Mouse (Mus musculus) hindbrain, embryonic 16.5 days (tissue): ENCODE data around the gene Elmsan1. TPM values are rescaled to one million over a fixed set of nuclear protein-coding genes. Genes with fewer than 3 reads are reported as not detected.
A peak's percentile ranks its signal among the peaks of the same experiment; 100 is the strongest.

Source experiments
- ATAC-seq: fragments of 200-750 bp; cut with Nextera tagmentation; 2 replicates; pipeline ENCODE4 v1.8.0; 2017; ENCODE audit warnings: moderate TSS enrichment, moderate library complexity
- H3K27ac ChIP-seq: fragments of 300-500 bp; sonication (generic); 2 replicates; pipeline ENCODE4 v1.5.1; 2014; ENCODE audit warnings: low read depth, mild to moderate bottlenecking, control low read depth, low read length, moderate library complexity
- H3K27me3 ChIP-seq: fragments of 300-500 bp; sonication (generic); replicated peaks from 2 replicates; pipeline ENCODE4 v1.6.1; 2014; ENCODE audit warnings: low read length; ENCODE audit not compliant: control insufficient read depth, insufficient read depth
- H3K36me3 ChIP-seq: fragments of 300-500 bp; sonication (generic); 2 replicates; pipeline ENCODE4 v1.6.1; 2014; ENCODE audit warnings: mild to moderate bottlenecking, low read length, moderate library complexity, mixed read lengths; ENCODE audit not compliant: control insufficient read depth, insufficient read depth
- H3K4me1 ChIP-seq: fragments of 300-500 bp; sonication (generic); 2 replicates; pipeline ENCODE4 v1.6.1; 2014; ENCODE audit warnings: low read depth, low read length; ENCODE audit not compliant: control insufficient read depth, insufficient read depth
- H3K4me2 ChIP-seq: fragments of 300-500 bp; sonication (generic); 2 replicates; pipeline ENCODE4 v1.6.1; 2014; ENCODE audit warnings: mild to moderate bottlenecking, low read length, control low read depth, moderate library complexity
- H3K4me3 ChIP-seq: fragments of 300-500 bp; sonication (generic); 2 replicates; pipeline ENCODE4 v1.5.1; 2014; ENCODE audit warnings: mild to moderate bottlenecking, low read length, control low read depth, moderate library complexity
- H3K9ac ChIP-seq: fragments of 300-500 bp; sonication (generic); 2 replicates; pipeline ENCODE4 v1.6.1; 2014; ENCODE audit warnings: low read depth, mild to moderate bottlenecking, control low read depth, low read length, moderate library complexity
- H3K9me3 ChIP-seq: fragments of 300-500 bp; sonication (generic); 2 replicates; pipeline ENCODE4 v1.6.1; 2014; ENCODE audit warnings: mild to moderate bottlenecking, low read length, moderate library complexity; ENCODE audit not compliant: control insufficient read depth
- WGBS: fragments of 180-500 bp; shearing (Covaris S2); extraction: QIAGEN DNeasy Blood & Tissue Kit; methylation state at CpG from one replicate; pipeline ENCODE4 v1.1.7; 2014; 5-methylcytosine and 5-hydroxymethylcytosine counted together
- polyA plus RNA-seq: library from polyadenylated mRNA; unstranded; fragments of >200 nt; fragmentation: Nextera tagmentation; extraction: Ambion mirVana; gene quantifications from 2 replicates; pipeline ENCODE4 v1.2.1, GENCODE M21; 2015

Gene Elmsan1
- polyA plus RNA-seq, 1 experiment from 2014 or later: 3.1 TPM

DNA sequence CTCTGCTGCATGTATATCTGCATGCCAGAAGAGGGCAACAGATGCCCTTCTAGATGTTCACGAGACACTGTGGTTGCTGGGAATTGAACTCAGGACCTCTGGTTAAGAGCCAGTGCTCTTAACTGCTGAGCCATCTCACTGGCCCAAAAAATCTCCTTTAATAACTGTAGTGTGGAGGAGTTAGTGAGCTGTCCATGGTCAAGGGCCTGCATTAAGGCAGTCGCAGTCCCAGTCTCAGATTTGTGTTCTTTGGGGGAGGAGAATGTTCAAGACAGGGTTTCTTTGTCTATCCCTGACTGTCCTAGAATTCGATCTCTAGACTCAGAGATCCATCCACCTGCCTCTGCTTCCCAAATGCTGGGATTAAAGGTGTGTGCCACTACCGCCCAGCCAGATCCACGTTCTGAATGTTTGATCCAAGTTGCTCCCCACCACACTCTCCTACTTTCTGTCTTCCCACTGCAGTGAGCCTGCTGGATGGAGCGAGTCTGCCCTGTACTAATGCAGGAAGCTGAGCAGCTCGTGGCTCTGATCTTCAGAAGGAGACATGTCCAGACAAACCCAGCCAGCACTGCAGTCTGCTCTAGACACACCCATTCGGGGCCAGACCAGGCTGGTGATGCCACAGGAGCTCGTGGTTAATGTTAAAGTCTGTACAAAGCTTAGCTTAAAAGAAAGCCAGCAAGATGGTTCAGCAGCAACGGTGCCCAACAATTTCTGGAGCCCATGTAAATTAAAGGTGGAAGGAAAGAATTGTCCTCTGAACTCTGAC is 17.5 kb upstream of the Elmsan1 start:
- Histone ChIP-seq H3K4me2 (no peak overlapping the region), H3K36me3 (no peaks in the 10 kb centered on the region), H3K4me3 (no peak overlapping the region), H3K9ac (no peak overlapping the region), H3K27ac (no peak overlapping the region), H3K27me3 (no peaks in the 10 kb centered on the region), H3K4me1 (no peaks in the 10 kb centered on the region), H3K9me3 (no peaks in the 10 kb centered on the region)
- ATAC-seq: no peak
- 87% methylated on average over 10 of the region's 10 CpGs for WGBS

DNA sequence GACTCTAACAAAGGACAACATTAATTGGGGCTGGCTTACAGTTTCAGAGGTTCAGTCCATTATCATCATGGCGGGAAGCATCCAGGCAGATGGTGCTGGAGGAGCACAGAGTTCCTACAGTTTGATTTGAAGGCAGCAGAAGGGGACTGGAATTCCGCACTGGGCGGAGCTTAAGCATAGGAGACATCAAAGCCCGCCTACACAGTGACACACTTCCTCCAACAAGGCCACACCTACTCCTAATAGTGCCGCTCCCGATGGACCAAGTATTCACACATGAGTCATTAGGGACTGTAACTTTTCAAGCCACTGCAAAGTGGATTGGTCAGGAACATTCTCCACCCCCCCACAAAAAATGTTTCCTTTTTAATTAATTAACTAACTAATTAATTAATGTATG is 16.9 kb upstream of the Elmsan1 start:
- Histone ChIP-seq H3K9me3 (no peaks in the 10 kb centered on the region), H3K36me3 (no peaks in the 10 kb centered on the region), H3K4me1 (no peaks in the 10 kb centered on the region), H3K4me3 (no peak overlapping the region), H3K27me3 (no peaks in the 10 kb centered on the region), H3K4me2 (no peak overlapping the region), H3K27ac (no peak overlapping the region), H3K9ac (no peak overlapping the region)
- WGBS: 96% methylated on average over 6 of the region's 6 CpGs
- ATAC-seq: no peak

DNA sequence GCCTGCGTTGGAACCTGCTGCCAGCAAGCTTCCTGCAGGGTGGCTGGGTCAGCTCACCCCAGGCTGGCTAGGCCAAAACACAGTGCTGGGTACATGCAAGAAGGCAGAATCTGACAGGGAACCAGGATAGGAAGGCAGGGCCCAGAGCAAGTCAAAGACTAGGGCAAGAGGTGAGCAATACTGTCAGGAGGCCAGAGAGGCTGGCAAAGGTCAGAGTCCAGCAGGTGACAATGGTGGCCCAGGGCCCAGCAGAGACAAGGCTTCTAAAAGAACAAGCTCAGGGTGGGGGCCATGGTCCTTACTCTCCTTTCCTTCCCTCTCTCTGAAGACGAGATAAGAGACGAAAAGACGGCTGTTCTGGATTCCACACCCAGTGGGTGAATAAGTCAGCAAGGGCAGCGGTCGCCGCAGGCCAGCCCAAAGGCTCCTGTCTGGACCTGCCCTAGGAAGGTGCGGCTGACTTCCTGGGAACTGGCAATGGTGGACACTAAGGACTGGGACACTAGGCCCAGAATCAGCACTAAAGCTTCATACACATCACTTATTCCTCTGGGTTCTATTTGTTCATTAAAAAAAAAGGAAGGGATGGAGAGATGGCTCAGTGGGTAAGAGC is 14.9 kb upstream of the Elmsan1 start:
- H3K9ac ChIP-seq: no peak overlapping the region
- no peak for ATAC-seq
- WGBS: 85% methylated on average over 8 of the region's 8 CpGs

DNA sequence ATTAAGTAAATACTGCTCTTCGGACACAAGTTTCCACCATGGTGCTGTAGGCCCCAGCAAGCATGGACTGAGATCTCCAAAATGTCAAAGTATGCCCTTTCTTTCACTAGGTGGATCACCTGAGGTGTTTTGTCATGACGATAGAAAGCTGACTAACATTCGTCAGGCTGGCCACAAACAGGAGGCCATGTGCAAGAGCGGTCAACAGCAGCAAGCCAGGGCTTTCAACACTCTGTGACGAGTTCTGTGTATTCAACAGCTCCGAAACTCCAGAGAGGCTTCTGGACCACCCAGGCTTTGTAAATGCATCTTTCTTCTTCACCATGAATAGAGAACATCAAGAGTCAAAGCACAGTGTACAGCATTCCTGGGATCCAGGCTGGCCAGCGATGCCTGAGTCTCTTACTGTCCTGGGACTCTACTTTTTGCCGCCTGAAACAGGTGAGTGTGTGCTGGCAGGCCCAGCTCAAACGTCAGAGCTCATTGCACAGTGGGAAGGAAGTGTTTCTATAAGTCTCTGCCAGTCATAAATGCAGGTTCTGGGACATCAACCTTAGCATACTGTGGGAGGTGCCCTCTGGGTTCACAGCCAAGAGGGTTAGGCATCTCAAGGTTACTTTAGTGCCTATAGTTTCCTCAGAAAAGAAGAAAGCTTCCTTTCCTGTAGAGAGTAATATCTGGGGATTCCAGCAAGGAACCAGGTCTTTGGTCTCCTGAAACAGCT is 7.6 kb upstream of the Elmsan1 start:
- H3K27me3 ChIP-seq: no peaks in the 10 kb centered on the region
- no peak overlapping the region for H3K4me3 ChIP-seq
- H3K27ac ChIP-seq: no peak overlapping the region
- WGBS: 80% methylated on average over 9 of the region's 9 CpGs
- H3K36me3 ChIP-seq: no peaks in the 10 kb centered on the region
- no peak overlapping the region for H3K4me2 ChIP-seq
- H3K4me1 ChIP-seq: no peaks in the 10 kb centered on the region; the same call in 1 of the 2 replicates
- H3K9me3 ChIP-seq: no peaks in the 10 kb centered on the region
- no peak overlapping the region for H3K9ac ChIP-seq
- no peak for ATAC-seq

More for the DNA sequence above, 14.9 kb upstream of the Elmsan1 start:
- Histone ChIP-seq H3K4me2 (no peak overlapping the region), H3K27me3 (no peaks in the 10 kb centered on the region), H3K4me1 (no peaks in the 10 kb centered on the region), H3K9me3 (no peaks in the 10 kb centered on the region), H3K4me3 (no peak overlapping the region), H3K27ac (no peak overlapping the region), H3K36me3 (no peaks in the 10 kb centered on the region)

DNA sequence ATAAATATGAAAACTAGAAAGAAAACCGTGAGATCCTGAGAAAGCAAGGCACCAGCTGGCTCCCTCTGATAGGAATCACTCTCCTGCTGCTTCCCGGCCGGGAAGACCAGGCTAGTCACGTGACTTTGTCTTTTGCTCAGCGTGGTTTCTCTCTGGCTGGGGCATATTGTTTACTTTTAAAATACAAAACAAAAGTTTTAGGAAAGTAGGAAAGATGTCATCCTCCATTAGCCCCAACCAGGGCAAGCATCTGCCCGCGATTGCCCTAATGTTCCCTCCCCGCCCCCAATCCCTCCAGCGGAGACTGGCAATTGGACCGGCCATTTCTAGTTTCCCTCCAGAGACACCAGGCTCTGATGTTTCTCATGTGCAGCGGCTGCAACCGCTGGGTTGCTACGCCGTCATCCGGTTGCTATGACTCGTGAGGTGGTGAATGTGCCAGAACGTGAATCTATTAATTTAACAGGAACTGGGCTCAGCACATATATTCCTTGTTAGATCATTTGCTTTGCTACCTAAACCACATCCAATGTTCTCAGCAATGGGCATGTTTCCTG is 3.8 kb upstream of the Elmsan1 start:
- no peaks in the 10 kb centered on the region for H3K27me3 ChIP-seq
- no peak for ATAC-seq
- 0 out of 2 replicates have a peak overlapping the region, but pooled peaks have one; percentile 20 for H3K27ac ChIP-seq
- H3K4me1 ChIP-seq: peaks cover 11% of the 10 kb centered on the region
- H3K9ac ChIP-seq: peak overlapping the region; percentile 51; the same call in 1 of the 2 replicates
- WGBS: under 1% methylated on average over 17 of the region's 17 CpGs
- no peaks in the 10 kb centered on the region for H3K36me3 ChIP-seq
- no peaks in the 10 kb centered on the region for H3K9me3 ChIP-seq
- H3K4me2 ChIP-seq: peak overlapping the region; percentile 64
- peak overlapping the region; percentile 23 for H3K4me3 ChIP-seq

DNA sequence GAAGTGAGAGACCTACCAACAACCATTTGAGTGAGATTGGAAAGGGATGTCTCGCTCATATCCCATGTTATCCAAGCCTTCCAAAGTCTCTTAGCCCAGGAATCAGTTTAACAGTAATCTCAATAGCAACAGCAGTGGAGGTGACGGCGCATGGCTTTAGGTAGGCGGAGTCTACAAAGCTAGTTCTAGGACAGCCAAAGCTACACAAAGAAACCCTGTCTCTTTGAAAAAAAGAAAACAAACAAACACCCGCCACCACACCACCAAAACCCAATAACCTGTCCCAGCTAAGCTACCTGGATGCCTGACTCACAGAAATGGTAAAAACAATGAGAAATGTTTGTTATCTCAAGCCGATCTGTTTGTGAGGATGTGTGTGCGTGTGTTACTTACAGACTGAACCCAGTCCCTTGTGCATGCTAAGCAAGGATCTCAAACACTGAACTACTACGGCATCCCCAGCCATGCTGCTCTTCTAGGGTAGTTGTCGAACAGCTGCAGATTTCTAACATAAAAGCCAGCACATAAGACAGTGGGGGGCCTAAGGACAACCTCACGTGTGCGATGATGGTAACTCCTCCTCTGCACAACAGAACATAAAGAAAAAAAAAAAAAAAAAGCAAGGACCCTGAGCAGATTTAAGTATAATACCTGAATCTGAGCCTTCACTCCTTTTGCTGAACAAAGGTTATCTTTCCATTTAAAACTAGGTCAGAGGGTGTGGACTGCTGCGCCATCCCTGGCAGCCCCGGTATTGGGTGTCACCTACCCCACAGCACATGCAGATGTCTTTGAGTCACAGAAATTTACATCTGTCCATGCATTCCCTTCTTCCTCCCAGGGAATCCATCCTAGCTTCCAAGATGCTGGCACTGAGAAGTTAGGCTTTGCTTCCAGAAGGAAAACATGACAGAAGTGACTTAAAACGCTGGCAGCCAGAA is 2.5 kb upstream of the Elmsan1 start:
- 73% methylated on average over 14 of the region's 14 CpGs for WGBS
- Histone ChIP-seq H3K9ac (no peak overlapping the region), H3K4me2 (no peak overlapping the region), H3K27ac (no peak overlapping the region), H3K27me3 (no peaks in the 10 kb centered on the region), H3K4me3 (no peak overlapping the region), H3K9me3 (no peaks in the 10 kb centered on the region), H3K4me1 (peaks cover 14% of the 10 kb centered on the region), H3K36me3 (no peaks in the 10 kb centered on the region)
- ATAC-seq: no peak

DNA sequence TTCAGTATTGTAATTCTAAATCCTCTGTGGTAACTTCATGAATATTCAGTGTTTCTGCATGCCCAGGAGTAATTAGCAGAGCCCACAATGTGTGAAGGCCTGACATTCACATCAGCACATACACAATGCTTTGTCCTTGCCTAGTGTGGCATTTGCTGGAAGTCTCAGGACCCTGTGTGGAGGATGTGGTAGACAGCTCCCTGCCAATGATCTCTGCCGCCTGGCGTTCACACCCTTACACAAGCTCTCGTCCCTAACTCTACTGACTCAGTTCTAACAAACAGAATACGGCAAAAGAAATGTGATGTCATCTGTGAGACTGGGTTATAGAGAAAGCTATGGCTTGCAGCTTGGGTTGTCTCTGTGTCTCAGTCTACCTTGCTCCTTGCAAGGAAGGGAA is 1.8 kb upstream of the Elmsan1 start:
- Histone ChIP-seq H3K4me3 (no peak overlapping the region), H3K9me3 (no peaks in the 10 kb centered on the region), H3K27ac (no peak overlapping the region), H3K4me1 (peaks cover 14% of the 10 kb centered on the region), H3K36me3 (no peaks in the 10 kb centered on the region), H3K9ac (no peak overlapping the region), H3K4me2 (no peak overlapping the region), H3K27me3 (no peaks in the 10 kb centered on the region)
- 34% methylated on average over 4 of the region's 4 CpGs for WGBS
- no peak for ATAC-seq

DNA sequence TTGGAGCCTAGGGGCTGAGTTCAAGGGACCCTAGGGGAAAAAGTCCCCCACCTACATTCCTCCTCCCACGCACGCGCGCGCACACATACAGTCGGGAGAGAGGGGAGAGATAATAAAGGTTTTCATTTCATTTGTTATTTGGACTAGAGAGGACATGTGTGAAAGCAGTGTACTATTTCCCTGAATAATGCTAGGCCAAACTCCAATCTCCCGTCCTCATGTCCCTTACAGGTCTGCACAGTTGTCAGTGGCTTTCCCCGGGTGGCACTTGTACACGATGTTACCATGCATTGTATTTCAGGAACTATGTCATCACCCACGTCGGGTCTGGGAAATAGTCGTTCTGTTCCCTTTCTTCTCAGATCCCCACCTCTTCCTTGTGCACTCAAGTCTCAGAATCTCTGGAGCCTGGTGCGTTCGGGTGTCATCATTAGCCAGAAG is 460 bp upstream of the Elmsan1 start:
- Histone ChIP-seq H3K4me2 (peak overlapping the region; percentile 96), H3K27ac (peak overlapping the region; percentile 69; the same call in 1 of the 2 replicates), H3K36me3 (no peaks in the 10 kb centered on the region), H3K27me3 (no peaks in the 10 kb centered on the region), H3K4me3 (peak overlapping the region; percentile 70), H3K9me3 (no peaks in the 10 kb centered on the region), H3K4me1 (peaks cover 20% of the 10 kb centered on the region), H3K9ac (peak overlapping the region; percentile 74)
- ATAC-seq: peak; percentile 10; the same call in 1 of the 2 replicates
- 5% methylated on average over 14 of the region's 14 CpGs for WGBS
